Mouse (Mus musculus): Measurements from ENCODE around the gene Dst.

DNA sequence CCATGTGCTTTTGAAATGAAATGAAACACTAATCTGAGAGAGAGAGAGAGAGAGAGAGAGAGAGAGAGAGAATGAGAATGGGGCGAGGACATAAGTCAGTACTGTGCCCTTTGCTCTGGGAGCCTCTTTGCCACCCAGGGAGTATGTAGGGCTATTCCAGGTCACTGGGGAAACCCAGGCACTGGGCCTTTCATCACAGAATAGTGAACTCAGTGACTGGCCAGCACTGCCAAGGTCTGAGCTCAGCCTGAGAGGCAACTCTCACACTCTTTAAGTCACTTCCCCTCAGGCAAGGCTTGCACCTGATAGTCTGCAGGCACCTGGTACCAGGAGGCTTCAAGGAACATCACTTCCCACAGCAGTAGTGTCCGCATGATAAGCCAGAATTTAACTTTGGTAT is 398.7 kb downstream of the Dst start:
- TF ChIP-seq CTCF (conservative IDR thresholded peaks at IDR 0.05 in 1 of 2, IDR thresholded peaks at IDR 0.05 in 1 of 2; ENCODE audit: low read depth in 2 of 2, low read length in 2 of 2): no peak
- no peak for TF ChIP-seq SIN3A (IDR thresholded peaks at IDR 0.05; ENCODE audit: low read length)
- no peak for TF ChIP-seq POLR2A (IDR thresholded peaks at IDR 0.05; ENCODE audit: low read depth, low read length)
